Mouse (Mus musculus): Measurements from ENCODE around the gene Lama2. TPM values are rescaled to one million over a fixed set of nuclear protein-coding genes. Genes with fewer than 3 reads are reported as not detected.

The Lama2 gene
- total and polyA plus RNA-seq, 3 experiments = not detected

GRCm38 (mm10) chr10:27114131-27114530 lies 505.4 kb downstream of the Lama2 start:
- Histone ChIP-seq H3K27ac (ENCODE audit: control insufficient read depth, low read depth, low read length) (no peak overlapping the region), H3K27me3 (ENCODE audit: control insufficient read depth in 1 of 2, insufficient read depth in 2 of 2, low read length in 2 of 2) (no peaks in the 10 kb centered on the region), H3K9me3 (replicated peaks; ENCODE audit: insufficient read depth, low read length) (no peaks in the 10 kb centered on the region), H3K79me2 (ENCODE audit: control insufficient read depth, insufficient read depth, low read length, poor library complexity) (no peaks in the 10 kb centered on the region), H3K4me3 (ENCODE audit: control insufficient read depth in 1 of 2, insufficient read depth in 1 of 2, low read depth in 2 of 2, low read length in 2 of 2) (no peak overlapping the region), H3K4me1 (ENCODE audit: control insufficient read depth in 1 of 2, insufficient read depth in 2 of 2, low read length in 2 of 2) (no peaks in the 10 kb centered on the region), H3K36me3 (ENCODE audit: control insufficient read depth in 1 of 2, insufficient read depth in 2 of 2, low read length in 2 of 2) (no peaks in the 10 kb centered on the region), H3K9ac (ENCODE audit: control insufficient read depth, low read depth, low read length, poor library complexity, severe bottlenecking) (no peak overlapping the region)
- DNase-seq (ENCODE audit: low read depth, low spot score) = no peak
- TF ChIP-seq UBTF (IDR thresholded peaks at IDR 0.05; ENCODE audit: borderline replicate concordance, insufficient read depth, low read depth, low read length) (no peak), MAZ (IDR thresholded peaks at IDR 0.05; ENCODE audit: low read depth, low read length) (no peak), MEF2A (IDR thresholded peaks at IDR 0.05; ENCODE audit: extremely low read depth, insufficient replicate concordance, low read depth, low read length, poor library complexity, severe bottlenecking) (no peak), MXI1 (IDR thresholded peaks at IDR 0.05; ENCODE audit: low read depth, low read length) (no peak), POLR2A (IDR thresholded peaks at IDR 0.05; ENCODE audit: control insufficient read depth in 1 of 2, insufficient read depth in 1 of 2, low read depth in 1 of 2, low read length in 2 of 2, poor library complexity in 1 of 2) (no peak), MYB (IDR thresholded peaks at IDR 0.05; ENCODE audit: low read depth, low read length) (no peak), CHD2 (IDR thresholded peaks at IDR 0.05; ENCODE audit: low read length) (no peak), USF1 (IDR thresholded peaks at IDR 0.05; ENCODE audit: low read depth, low read length) (no peak), MAFK (IDR thresholded peaks at IDR 0.05; ENCODE audit: borderline replicate concordance, low read depth, low read length) (no peak), TCF12 (IDR thresholded peaks at IDR 0.05; ENCODE audit: low read depth, low read length) (no peak), E2F4 (IDR thresholded peaks at IDR 0.05; ENCODE audit: borderline replicate concordance, low read depth, low read length) (no peak), BHLHE40 (IDR thresholded peaks at IDR 0.05; ENCODE audit: borderline replicate concordance, low read depth, low read length) (no peak), NELFE (IDR thresholded peaks at IDR 0.05; ENCODE audit: low read depth, low read length) (no peak), HCFC1 (IDR thresholded peaks at IDR 0.05; ENCODE audit: low read depth, low read length) (no peak), USF2 (IDR thresholded peaks at IDR 0.05; ENCODE audit: borderline replicate concordance in 1 of 2, insufficient read depth in 1 of 2, low read depth in 1 of 2, low read length in 2 of 2) (no peak), TBP (IDR thresholded peaks at IDR 0.05; ENCODE audit: low read depth, low read length) (no peak), ZC3H11A (IDR thresholded peaks at IDR 0.05; ENCODE audit: low read depth, low read length) (no peak), SMC3 (IDR thresholded peaks at IDR 0.05; ENCODE audit: low read depth, low read length) (no peak), ZKSCAN1 (IDR thresholded peaks at IDR 0.05; ENCODE audit: low read depth, low read length) (no peak)

GRCm38 (mm10) chr10:27103811-27104210 lies 515.7 kb downstream of the Lama2 start:
- H3K27ac ChIP-seq (ENCODE audit: control insufficient read depth, low read depth, low read length) = no peak overlapping the region
- H3K4me1 ChIP-seq (ENCODE audit: control insufficient read depth in 1 of 2, insufficient read depth in 2 of 2, low read length in 2 of 2) = no peaks in the 10 kb centered on the region
- H3K9me3 ChIP-seq (replicated peaks; ENCODE audit: insufficient read depth, low read length) = no peaks in the 10 kb centered on the region
- H3K9ac ChIP-seq (ENCODE audit: control insufficient read depth, low read depth, low read length, poor library complexity, severe bottlenecking) = no peak overlapping the region
- no peaks in the 10 kb centered on the region for H3K36me3 ChIP-seq (ENCODE audit: control insufficient read depth in 1 of 2, insufficient read depth in 2 of 2, low read length in 2 of 2)
- H3K4me3 ChIP-seq (ENCODE audit: control insufficient read depth in 1 of 2, insufficient read depth in 1 of 2, low read depth in 2 of 2, low read length in 2 of 2) = no peak overlapping the region
- TF ChIP-seq UBTF (IDR thresholded peaks at IDR 0.05; ENCODE audit: borderline replicate concordance, insufficient read depth, low read depth, low read length) (no peak), GATA1 (IDR thresholded peaks at IDR 0.05; ENCODE audit: low read depth, low read length) (no peak), POLR2AphosphoS5 (IDR thresholded peaks at IDR 0.05; ENCODE audit: borderline replicate concordance, low read depth, low read length) (no peak)
- no peak for DNase-seq (ENCODE audit: low read depth, low spot score)
- H3K79me2 ChIP-seq (ENCODE audit: control insufficient read depth, insufficient read depth, low read length, poor library complexity) = no peaks in the 10 kb centered on the region
- no peaks in the 10 kb centered on the region for H3K27me3 ChIP-seq (ENCODE audit: control insufficient read depth in 1 of 2, insufficient read depth in 2 of 2, low read length in 2 of 2)

Measured in MEL (cell line).